Mouse (Mus musculus): Measurements from ENCODE around the gene Hic2. TPM values are rescaled to one million over a fixed set of nuclear protein-coding genes. Genes with fewer than 3 reads are reported as not detected.
A peak's percentile ranks its signal among the peaks of the same experiment; 100 is the strongest.

Hic2 gene
- polyA plus RNA-seq, 1 experiment, result 2.8 TPM

- TF ChIP-seq CTCF (IDR thresholded peaks at IDR 0.05; ENCODE audit: borderline replicate concordance, insufficient read depth, low read length) (no peak), POLR2A (IDR thresholded peaks at IDR 0.05; ENCODE audit: low read depth, low read length) (no peak)
- H3K4me1 ChIP-seq (ENCODE audit: control insufficient read depth, insufficient read depth, low read length), result no peaks in the 10 kb centered on the region
- H3K27ac ChIP-seq (ENCODE audit: insufficient read depth, low read length), result no peak overlapping the region
- H3K4me3 ChIP-seq (ENCODE audit: insufficient read depth, low read length), result no peak overlapping the region
Observed at GRCm38 (mm10) chr16:17271124-17271523, 37.8 kb downstream of the Hic2 start.

- Histone ChIP-seq H3K4me1 (ENCODE audit: control insufficient read depth, insufficient read depth, low read length) (no peaks in the 10 kb centered on the region), H3K27ac (ENCODE audit: insufficient read depth, low read length) (no peak overlapping the region), H3K4me3 (ENCODE audit: insufficient read depth, low read length) (no peak overlapping the region)
- no peak for TF ChIP-seq POLR2A (IDR thresholded peaks at IDR 0.05; ENCODE audit: low read depth, low read length)
- no peak for TF ChIP-seq CTCF (IDR thresholded peaks at IDR 0.05; ENCODE audit: borderline replicate concordance, insufficient read depth, low read length)
Observed at GRCm38 (mm10) chr16:17271856-17272255, 38.5 kb downstream of the Hic2 start.

- Histone ChIP-seq H3K4me3 (ENCODE audit: insufficient read depth, low read length) (peak within 1 kb of the TSS; percentile 41), H3K4me1 (ENCODE audit: control insufficient read depth, insufficient read depth, low read length) (no peaks in the 10 kb centered on the region), H3K27ac (ENCODE audit: insufficient read depth, low read length) (no peak within 1 kb of the TSS)
- TF ChIP-seq CTCF (IDR thresholded peaks at IDR 0.05; ENCODE audit: borderline replicate concordance, insufficient read depth, low read length) (no peak), POLR2A (IDR thresholded peaks at IDR 0.05; ENCODE audit: low read depth, low read length) (no peak)
Observed at GRCm38 (mm10) chr16:17275721-17276120, 42.3 kb downstream of the Hic2 start, which contains the start of gene Tmem191c. Tmem191c (plus strand) TSS chr16:17276077.

GRCm38 (mm10) chr16:17276164-17277151, 43.1 kb downstream of the Hic2 start:
- no peaks in the 10 kb centered on the region for H3K4me1 ChIP-seq (ENCODE audit: control insufficient read depth, insufficient read depth, low read length)
- no peak for TF ChIP-seq POLR2A (IDR thresholded peaks at IDR 0.05; ENCODE audit: low read depth, low read length)
- peak; percentile 77 for TF ChIP-seq CTCF (IDR thresholded peaks at IDR 0.05; ENCODE audit: borderline replicate concordance, insufficient read depth, low read length)
- no peak overlapping the region for H3K27ac ChIP-seq (ENCODE audit: insufficient read depth, low read length)
- H3K4me3 ChIP-seq (ENCODE audit: insufficient read depth, low read length), result peak overlapping the region; percentile 41

- Histone ChIP-seq H3K27ac (ENCODE audit: insufficient read depth, low read length) (no peak overlapping the region), H3K4me1 (ENCODE audit: control insufficient read depth, insufficient read depth, low read length) (no peaks in the 10 kb centered on the region), H3K4me3 (ENCODE audit: insufficient read depth, low read length) (no peak overlapping the region)
- TF ChIP-seq CTCF (IDR thresholded peaks at IDR 0.05; ENCODE audit: borderline replicate concordance, insufficient read depth, low read length) (no peak), POLR2A (IDR thresholded peaks at IDR 0.05; ENCODE audit: low read depth, low read length) (no peak)
Observed at GRCm38 (mm10) chr16:17277342-17278211, 44.2 kb downstream of the Hic2 start.

GRCm38 (mm10) chr16:17280471-17280870, 47.1 kb downstream of the Hic2 start:
- Histone ChIP-seq H3K27ac (ENCODE audit: insufficient read depth, low read length) (no peak overlapping the region), H3K4me3 (ENCODE audit: insufficient read depth, low read length) (no peak overlapping the region), H3K4me1 (ENCODE audit: control insufficient read depth, insufficient read depth, low read length) (no peaks in the 10 kb centered on the region)
- no peak for TF ChIP-seq POLR2A (IDR thresholded peaks at IDR 0.05; ENCODE audit: low read depth, low read length)
- no peak for TF ChIP-seq CTCF (IDR thresholded peaks at IDR 0.05; ENCODE audit: borderline replicate concordance, insufficient read depth, low read length)

GRCm38 (mm10) chr16:17283151-17283550, 49.8 kb downstream of the Hic2 start:
- Histone ChIP-seq H3K27ac (ENCODE audit: insufficient read depth, low read length) (no peak overlapping the region), H3K4me3 (ENCODE audit: insufficient read depth, low read length) (no peak overlapping the region), H3K4me1 (ENCODE audit: control insufficient read depth, insufficient read depth, low read length) (no peaks in the 10 kb centered on the region)
- TF ChIP-seq POLR2A (IDR thresholded peaks at IDR 0.05; ENCODE audit: low read depth, low read length) (no peak), CTCF (IDR thresholded peaks at IDR 0.05; ENCODE audit: borderline replicate concordance, insufficient read depth, low read length) (no peak)

- H3K27ac ChIP-seq (ENCODE audit: insufficient read depth, low read length), result no peak overlapping the region
- no peak overlapping the region for H3K4me3 ChIP-seq (ENCODE audit: insufficient read depth, low read length)
- no peaks in the 10 kb centered on the region for H3K4me1 ChIP-seq (ENCODE audit: control insufficient read depth, insufficient read depth, low read length)
- TF ChIP-seq CTCF (IDR thresholded peaks at IDR 0.05; ENCODE audit: borderline replicate concordance, insufficient read depth, low read length) (no peak), POLR2A (IDR thresholded peaks at IDR 0.05; ENCODE audit: low read depth, low read length) (no peak)
Observed at GRCm38 (mm10) chr16:17287103-17287502, 53.7 kb downstream of the Hic2 start.

- Histone ChIP-seq H3K4me1 (ENCODE audit: control insufficient read depth, insufficient read depth, low read length) (no peaks in the 10 kb centered on the region), H3K27ac (ENCODE audit: insufficient read depth, low read length) (no peak overlapping the region), H3K4me3 (ENCODE audit: insufficient read depth, low read length) (no peak overlapping the region)
- no peak for TF ChIP-seq CTCF (IDR thresholded peaks at IDR 0.05; ENCODE audit: borderline replicate concordance, insufficient read depth, low read length)
- TF ChIP-seq POLR2A (IDR thresholded peaks at IDR 0.05; ENCODE audit: low read depth, low read length), result no peak
Observed at GRCm38 (mm10) chr16:17291016-17291415, 57.6 kb downstream of the Hic2 start.

Data from embryonic fibroblast, embryonic 13.5 days (primary cell).